Mouse (Mus musculus): ENCODE measurements around the gene Dmtf1. TPM values are rescaled to one million over a fixed set of nuclear protein-coding genes. Genes with fewer than 3 reads are reported as not detected.

Dmtf1 gene
- polyA plus RNA-seq, 1 experiment from 2014 or later = 54.9 TPM

GRCm38 (mm10) chr5:9102696-9103095 lies 58.9 kb downstream of the Dmtf1 start:
- WGBS = 97% methylated on average over 2 of the region's 2 CpGs

DNA sequence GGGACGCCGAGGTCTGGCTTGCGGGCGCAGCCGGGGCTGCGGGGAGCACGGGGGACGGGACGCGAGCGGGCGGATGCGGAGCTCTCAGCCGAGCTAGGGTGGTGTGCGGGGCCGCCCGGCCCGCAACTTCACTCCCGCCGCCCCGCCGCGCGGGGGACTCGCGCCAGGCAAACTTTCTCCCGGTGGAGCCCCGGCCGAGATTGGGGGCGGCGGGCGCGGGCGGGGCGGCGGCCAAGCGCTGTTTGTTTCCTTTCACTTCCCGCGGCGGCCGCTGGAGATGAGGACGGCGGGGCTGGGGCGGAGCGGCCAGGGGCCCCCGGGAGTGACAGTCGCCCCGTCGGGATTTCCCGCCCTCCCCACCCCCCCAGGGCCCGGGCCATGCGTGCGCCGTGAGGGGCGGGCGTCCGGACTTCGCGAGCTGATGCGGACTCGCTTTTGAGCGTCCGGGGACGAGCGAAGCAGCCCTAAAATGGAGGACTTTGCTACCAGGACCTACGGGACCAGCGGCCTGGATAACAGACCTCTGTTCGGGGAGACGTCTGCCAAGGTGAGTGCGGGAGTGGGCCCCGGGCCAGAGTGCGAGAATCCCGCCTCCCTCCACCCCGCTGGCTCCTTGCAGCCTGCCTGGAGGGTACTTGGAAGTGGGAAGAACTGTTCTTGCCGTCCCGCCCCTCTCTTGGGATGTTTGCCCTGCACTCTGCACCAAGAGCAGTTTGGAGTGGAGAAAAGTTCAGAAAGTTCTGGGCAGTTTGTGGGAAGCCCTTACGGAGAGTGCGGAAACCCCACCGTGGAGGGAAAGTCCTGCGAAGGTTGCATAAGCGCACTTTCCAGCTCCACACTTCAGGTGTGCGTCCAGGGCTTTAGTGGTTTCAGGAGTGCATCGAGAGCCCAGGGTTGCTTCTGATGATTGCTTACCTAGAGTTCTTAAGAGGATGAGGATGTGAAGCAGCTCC lies 60.5 kb downstream of the Dmtf1 start:
- under 1% methylated on average over 75 of the region's 83 CpGs for WGBS
- H3K4me3 ChIP-seq = peak overlapping the region; percentile 88
- H3K27me3 ChIP-seq (ENCODE audit: insufficient read depth, poor library complexity, severe bottlenecking) = peaks cover 12% of the 10 kb centered on the region
- no peaks in the 10 kb centered on the region for H3K36me3 ChIP-seq
- peak; percentile 65 for DNase-seq (ENCODE audit: low spot score)
- peak overlapping the region; percentile 91 for H3K27ac ChIP-seq
- peaks cover 8% of the 10 kb centered on the region; the same call in 1 of the 2 replicates for H3K9me3 ChIP-seq
- H3K4me1 ChIP-seq (replicated peaks) = peaks cover 15% of the 10 kb centered on the region

More at GRCm38 (mm10) chr5:9102696-9103095, 58.9 kb downstream of the Dmtf1 start:
- Histone ChIP-seq H3K36me3 (no peaks in the 10 kb centered on the region), H3K27me3 (ENCODE audit: insufficient read depth, poor library complexity, severe bottlenecking) (peaks cover 12% of the 10 kb centered on the region), H3K4me3 (no peak overlapping the region), H3K4me1 (replicated peaks) (peaks cover 15% of the 10 kb centered on the region), H3K9me3 (peaks cover 4% of the 10 kb centered on the region; the same call in 1 of the 2 replicates), H3K27ac (no peak overlapping the region)
- no peak for DNase-seq (ENCODE audit: low spot score)

- H3K27ac ChIP-seq = peak within 1 kb of the TSS; percentile 91
- peak; percentile 92 for DNase-seq (ENCODE audit: low spot score)
- H3K36me3 ChIP-seq = no peaks in the 10 kb centered on the region
- H3K4me3 ChIP-seq = peak within 1 kb of the TSS; percentile 88
- H3K27me3 ChIP-seq (ENCODE audit: insufficient read depth, poor library complexity, severe bottlenecking) = peaks cover 12% of the 10 kb centered on the region
- H3K9me3 ChIP-seq = peaks cover 10% of the 10 kb centered on the region; the same call in 1 of the 2 replicates
- peaks cover 15% of the 10 kb centered on the region for H3K4me1 ChIP-seq (replicated peaks)
- under 1% methylated on average over 59 of the region's 59 CpGs for WGBS
These were observed 61.2 kb downstream of the Dmtf1 start, which contains the start of gene Tmem243 for GRCm38 (mm10) chr5:9100207-9100848. Tmem243 (plus strand) TSS chr5:9100668.

DNA sequence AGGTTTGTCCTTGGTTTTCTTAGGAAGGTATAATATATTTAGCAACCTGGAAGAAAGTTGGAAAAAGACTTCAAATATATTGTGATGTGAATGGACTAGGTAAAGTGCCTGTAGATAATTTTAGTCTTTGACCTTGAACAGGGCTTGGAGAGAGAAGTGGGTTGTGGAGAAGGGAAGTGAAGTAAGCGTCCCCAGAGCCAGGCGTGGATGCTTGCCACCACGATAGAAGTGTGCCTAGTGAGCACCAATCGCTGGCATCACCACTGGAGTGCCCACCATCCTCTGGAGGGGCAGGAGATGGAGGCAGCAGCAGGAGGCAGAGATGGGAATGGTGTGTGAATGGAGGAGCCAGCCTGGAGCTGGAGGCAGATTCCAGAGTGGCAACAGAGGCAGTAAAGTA lies 68.1 kb downstream of the Dmtf1 start:
- H3K27ac ChIP-seq = no peak overlapping the region
- no peak overlapping the region for H3K4me3 ChIP-seq
- H3K9me3 ChIP-seq = peaks cover 9% of the 10 kb centered on the region; the same call in 1 of the 2 replicates
- H3K36me3 ChIP-seq = no peaks in the 10 kb centered on the region
- no peaks in the 10 kb centered on the region for H3K4me1 ChIP-seq (replicated peaks)
- DNase-seq (ENCODE audit: low spot score) = no peak
- WGBS = 90% methylated on average over 4 of the region's 4 CpGs
- no peaks in the 10 kb centered on the region for H3K27me3 ChIP-seq (ENCODE audit: insufficient read depth, poor library complexity, severe bottlenecking)

DNA sequence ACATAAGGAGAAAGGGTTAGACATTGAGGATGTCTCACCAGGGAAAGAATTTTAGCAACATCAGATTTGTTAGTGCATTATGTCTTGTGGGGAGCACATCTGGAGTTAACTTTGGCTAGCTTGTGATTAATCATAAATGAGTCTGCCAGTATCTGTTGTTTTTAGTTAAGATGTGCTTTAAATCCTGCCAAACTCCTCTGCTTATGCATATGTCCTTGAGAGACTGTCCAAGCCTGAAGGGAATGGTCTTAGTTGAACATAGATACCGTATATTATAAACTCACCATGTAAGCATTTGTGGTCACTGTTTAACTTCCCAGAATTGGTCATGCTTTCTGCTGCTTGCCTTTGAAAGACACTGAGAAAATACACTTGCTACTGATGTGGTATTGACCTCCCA lies 68.9 kb downstream of the Dmtf1 start:
- no peaks in the 10 kb centered on the region for H3K27me3 ChIP-seq (ENCODE audit: insufficient read depth, poor library complexity, severe bottlenecking)
- DNase-seq (ENCODE audit: low spot score) = no peak
- H3K4me1 ChIP-seq (replicated peaks) = no peaks in the 10 kb centered on the region
- H3K36me3 ChIP-seq = no peaks in the 10 kb centered on the region
- H3K27ac ChIP-seq = no peak overlapping the region
- WGBS = 89% methylated on average over 1 of the region's 1 CpGs
- no peak overlapping the region for H3K4me3 ChIP-seq
- peaks cover 6% of the 10 kb centered on the region; the same call in 1 of the 2 replicates for H3K9me3 ChIP-seq

- DNase-seq (ENCODE audit: low spot score) = no peak
- Histone ChIP-seq H3K27me3 (ENCODE audit: insufficient read depth, poor library complexity, severe bottlenecking) (no peaks in the 10 kb centered on the region), H3K36me3 (no peaks in the 10 kb centered on the region), H3K9me3 (no peaks in the 10 kb centered on the region), H3K4me1 (replicated peaks) (no peaks in the 10 kb centered on the region), H3K27ac (no peak overlapping the region), H3K4me3 (no peak overlapping the region)
- WGBS = 84% methylated on average over 6 of the region's 6 CpGs
These were observed 71.0 kb downstream of the Dmtf1 start for GRCm38 (mm10) chr5:9090493-9091106.

GRCm38 (mm10) chr5:9086924-9087719 lies 74.5 kb downstream of the Dmtf1 start:
- 83% methylated on average over 3 of the region's 3 CpGs for WGBS
- Histone ChIP-seq H3K9me3 (no peaks in the 10 kb centered on the region), H3K27me3 (ENCODE audit: insufficient read depth, poor library complexity, severe bottlenecking) (no peaks in the 10 kb centered on the region), H3K4me1 (replicated peaks) (no peaks in the 10 kb centered on the region), H3K27ac (no peak overlapping the region), H3K4me3 (no peak overlapping the region), H3K36me3 (no peaks in the 10 kb centered on the region)
- DNase-seq (ENCODE audit: low spot score) = no peak

- H3K9me3 ChIP-seq = no peaks in the 10 kb centered on the region
- no peak overlapping the region for H3K4me3 ChIP-seq
- no peaks in the 10 kb centered on the region for H3K27me3 ChIP-seq (ENCODE audit: insufficient read depth, poor library complexity, severe bottlenecking)
- no peaks in the 10 kb centered on the region for H3K36me3 ChIP-seq
- DNase-seq (ENCODE audit: low spot score) = no peak
- H3K4me1 ChIP-seq (replicated peaks) = no peaks in the 10 kb centered on the region
- H3K27ac ChIP-seq = no peak overlapping the region
These were observed 81.6 kb downstream of the Dmtf1 start for GRCm38 (mm10) chr5:9079773-9080501.

DNA sequence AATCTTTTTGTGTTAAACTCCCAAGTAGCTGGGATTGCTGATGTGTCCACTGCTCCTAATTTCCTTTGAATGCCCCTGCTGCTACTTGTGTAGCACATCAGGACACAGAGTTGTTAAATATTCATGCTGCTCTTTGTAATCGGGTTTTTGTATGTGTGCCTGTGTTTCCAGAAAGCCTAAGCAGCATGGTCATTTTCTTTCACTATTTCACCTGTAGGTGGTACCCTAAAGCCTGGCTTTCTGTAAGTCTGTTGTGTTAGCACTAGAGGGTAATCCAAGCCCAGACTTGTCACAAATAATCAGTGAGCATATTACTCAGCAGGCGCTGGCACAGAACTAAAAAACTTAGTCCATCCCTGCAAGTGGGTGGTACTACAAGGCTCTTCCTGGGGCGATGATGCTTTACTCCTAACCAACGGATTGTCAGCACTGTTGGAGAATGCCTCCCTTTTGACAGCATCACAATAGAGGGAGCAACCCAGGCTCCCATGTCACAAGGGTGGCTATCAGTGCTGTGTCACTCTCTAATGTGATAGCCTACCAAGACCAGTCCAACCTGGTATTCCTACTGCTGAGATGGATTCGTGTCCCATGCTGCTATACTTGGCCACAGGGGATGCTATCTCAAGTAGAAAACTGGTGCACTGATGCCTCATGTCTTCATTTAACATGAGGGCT lies 88.3 kb downstream of the Dmtf1 start:
- no peaks in the 10 kb centered on the region for H3K36me3 ChIP-seq
- 45% methylated on average over 5 of the region's 5 CpGs for WGBS
- DNase-seq (ENCODE audit: low spot score) = no peak
- peaks cover 11% of the 10 kb centered on the region; the same call in 1 of the 2 replicates for H3K4me1 ChIP-seq (replicated peaks)
- no peaks in the 10 kb centered on the region for H3K9me3 ChIP-seq
- H3K27me3 ChIP-seq (ENCODE audit: insufficient read depth, poor library complexity, severe bottlenecking) = no peaks in the 10 kb centered on the region
- H3K4me3 ChIP-seq = no peak overlapping the region
- no peak overlapping the region for H3K27ac ChIP-seq

DNA sequence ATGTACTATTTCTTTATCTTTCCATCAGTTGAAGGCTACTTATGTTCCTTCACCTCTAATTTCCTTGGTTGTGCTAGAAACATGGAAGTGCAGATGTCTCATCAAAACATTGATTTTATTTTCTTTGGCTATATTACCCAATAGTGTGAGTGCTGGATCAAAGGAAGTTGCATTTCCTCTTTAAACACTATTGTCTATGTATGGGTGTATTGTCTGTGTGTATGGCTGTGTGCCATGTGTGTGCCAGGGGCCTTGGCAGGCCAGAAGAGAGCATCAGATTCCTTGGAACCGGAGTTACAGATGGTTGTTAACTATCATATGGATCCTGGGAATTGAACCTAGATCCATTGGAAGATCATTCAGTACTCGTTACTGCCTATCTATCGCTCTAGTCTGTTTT lies 90.2 kb downstream of the Dmtf1 start:
- Histone ChIP-seq H3K9me3 (no peaks in the 10 kb centered on the region), H3K4me3 (no peak overlapping the region), H3K27me3 (ENCODE audit: insufficient read depth, poor library complexity, severe bottlenecking) (no peaks in the 10 kb centered on the region), H3K36me3 (no peaks in the 10 kb centered on the region), H3K4me1 (replicated peaks) (peaks cover 11% of the 10 kb centered on the region; the same call in 1 of the 2 replicates), H3K27ac (no peak overlapping the region)
- WGBS = 93% methylated on average over 3 of the region's 3 CpGs
- no peak for DNase-seq (ENCODE audit: low spot score)

GRCm38 (mm10) chr5:9069599-9070209 lies 91.9 kb downstream of the Dmtf1 start:
- Histone ChIP-seq H3K4me1 (replicated peaks) (peaks cover 11% of the 10 kb centered on the region; the same call in 1 of the 2 replicates), H3K27ac (no peak overlapping the region), H3K9me3 (no peaks in the 10 kb centered on the region), H3K4me3 (no peak overlapping the region), H3K36me3 (no peaks in the 10 kb centered on the region), H3K27me3 (ENCODE audit: insufficient read depth, poor library complexity, severe bottlenecking) (no peaks in the 10 kb centered on the region)
- WGBS = 82% methylated on average over 6 of the region's 6 CpGs
- DNase-seq (ENCODE audit: low spot score) = no peak
